Mouse (Mus musculus): ENCODE measurements around the gene Rnf183.

Gene Rnf183

DNA sequence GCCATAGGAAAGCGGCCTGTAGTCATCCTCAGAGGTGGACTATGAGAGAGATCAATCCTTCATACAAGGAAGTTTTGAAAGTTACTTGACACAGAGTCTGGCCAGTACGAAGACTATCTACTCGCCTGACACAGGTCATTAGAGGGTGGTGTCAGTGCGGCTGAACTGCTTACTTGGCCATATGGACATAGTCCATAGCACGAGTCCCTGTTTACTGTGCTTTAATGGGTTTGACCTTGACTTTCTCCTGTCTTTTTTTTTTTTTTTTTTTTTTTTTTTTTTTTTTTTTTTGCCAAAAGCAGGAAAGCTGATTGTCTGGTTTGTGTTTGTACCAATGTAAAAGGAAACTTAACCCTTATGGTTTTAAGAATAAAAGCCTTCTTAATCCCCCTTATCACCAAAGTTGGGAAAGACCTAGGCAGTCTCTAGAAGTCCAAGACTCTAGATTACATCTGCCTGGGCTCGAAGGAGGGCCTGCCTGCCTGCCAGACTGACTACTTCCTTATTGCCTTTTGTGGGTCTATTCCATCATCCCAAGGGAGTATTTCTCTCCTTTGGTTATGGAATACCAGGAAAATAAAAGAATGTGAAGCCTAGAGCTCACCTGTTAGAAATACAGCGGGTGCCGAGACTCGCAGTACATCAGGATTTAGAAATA lies 55.2 kb downstream of the Rnf183 start:
- no peak for DNase-seq
